Mouse (Mus musculus): ENCODE measurements around the gene Lrrc74b.
"Not testable (repeated sequence)": the region's sequence is repeated elsewhere in the genome, so short reads cannot be mapped to it uniquely, and the experiment has no call there.

Lrrc74b gene

GRCm38 (mm10) chr16:17552837-17553236, 8.2 kb downstream of the Lrrc74b start:
- DNase-seq (ENCODE audit: low spot score in 2 of 2), result no peak

GRCm38 (mm10) chr16:17542632-17543031, 18.4 kb downstream of the Lrrc74b start:
- no peak for DNase-seq (ENCODE audit: low spot score in 2 of 2)

GRCm38 (mm10) chr16:17536584-17536983, 24.5 kb downstream of the Lrrc74b start:
- peak in 1 of 2 experiments; percentile 27 for DNase-seq (ENCODE audit: low spot score in 2 of 2)

GRCm38 (mm10) chr16:17532676-17533329, 28.2 kb downstream of the Lrrc74b start:
- DNase-seq (ENCODE audit: low spot score in 2 of 2), result no peak

GRCm38 (mm10) chr16:17532271-17532670, 28.8 kb downstream of the Lrrc74b start:
- peak; percentile 24 to 26 for DNase-seq (ENCODE audit: low spot score in 2 of 2)

GRCm38 (mm10) chr16:17530640-17531288, 30.3 kb downstream of the Lrrc74b start, which contains the start of gene Thap7:
Gene Thap7 (minus strand): TSS chr16:17531136.
- peak; percentile 94 to 96 for DNase-seq (ENCODE audit: low spot score in 2 of 2)

GRCm38 (mm10) chr16:17529981-17530586, 31.0 kb downstream of the Lrrc74b start:
- no peak for DNase-seq (ENCODE audit: low spot score in 2 of 2)

GRCm38 (mm10) chr16:17528276-17528675, 32.8 kb downstream of the Lrrc74b start:
- no peak for DNase-seq (ENCODE audit: low spot score in 2 of 2)

- no peak for DNase-seq (ENCODE audit: low spot score in 2 of 2)
These were observed 33.4 kb downstream of the Lrrc74b start for GRCm38 (mm10) chr16:17527606-17528005.

GRCm38 (mm10) chr16:17526223-17526622, 34.8 kb downstream of the Lrrc74b start:
- DNase-seq (ENCODE audit: low spot score in 2 of 2), result no peak

GRCm38 (mm10) chr16:17525524-17525923, 35.5 kb downstream of the Lrrc74b start:
- no peak for DNase-seq (ENCODE audit: low spot score in 2 of 2)

GRCm38 (mm10) chr16:17524156-17524555, 36.9 kb downstream of the Lrrc74b start:
- no peak for DNase-seq (ENCODE audit: low spot score in 2 of 2)

- DNase-seq (ENCODE audit: low spot score in 2 of 2), result no peak
These were observed 42.1 kb downstream of the Lrrc74b start for GRCm38 (mm10) chr16:17518910-17519309.

GRCm38 (mm10) chr16:17511431-17511830, 49.6 kb downstream of the Lrrc74b start:
- DNase-seq (ENCODE audit: low spot score in 2 of 2), result no peak

- no peak for DNase-seq (ENCODE audit: low spot score in 2 of 2)
These were observed 50.4 kb downstream of the Lrrc74b start for GRCm38 (mm10) chr16:17510686-17511085.

GRCm38 (mm10) chr16:17510143-17510542, 50.9 kb downstream of the Lrrc74b start:
- no peak for DNase-seq (ENCODE audit: low spot score in 2 of 2)

GRCm38 (mm10) chr16:17509240-17509597, 51.8 kb downstream of the Lrrc74b start:
- DNase-seq (ENCODE audit: low spot score in 2 of 2), result no peak

GRCm38 (mm10) chr16:17508546-17509239, 52.4 kb downstream of the Lrrc74b start, which contains the start of gene Lztr1:
Gene Lztr1 (plus strand): TSS chr16:17508688.
- DNase-seq (ENCODE audit: low spot score in 2 of 2), result peak; percentile 74 to 77

- not testable (repeated sequence) for DNase-seq (ENCODE audit: low spot score in 2 of 2)
These were observed 53.0 kb downstream of the Lrrc74b start for GRCm38 (mm10) chr16:17508031-17508430.

GRCm38 (mm10) chr16:17507018-17507552, 54.0 kb downstream of the Lrrc74b start:
- DNase-seq (ENCODE audit: low spot score in 2 of 2), result no peak

GRCm38 (mm10) chr16:17502681-17503080, 58.4 kb downstream of the Lrrc74b start:
- DNase-seq (ENCODE audit: low spot score in 2 of 2), result no peak

Measured in natural killer cell, adult 2 months (primary cell).